Mouse (Mus musculus) E14TG2a.4 (cell line): ENCODE measurements around the gene Rasa2.

Experiments used
- CTCF ChIP-seq: conservative IDR thresholded peaks from 2 replicates; pipeline ENCODE4 v1.5.1; 2014; ENCODE audit warnings: low read length
- POU5F1 ChIP-seq: IDR thresholded peaks from 2 replicates; pipeline ENCODE4 v1.6.1; 2014; ENCODE audit warnings: low read length, borderline replicate concordance

- TF ChIP-seq POU5F1 (no peak), CTCF (no peak)
Observed at GRCm38 (mm10) chr9:96627557-96628085, 3.8 kb downstream of the Rasa2 start.
